Mouse (Mus musculus): ENCODE measurements at regions not wholly inside any gene's neighbourhood (a gene's known extent, or its start where the extent isn't known, plus 50 kb on each side); places are given as distances from the start of the nearest gene placed in this dataset.
A peak's percentile ranks its signal among the peaks of the same experiment; 100 is the strongest.

DNA sequence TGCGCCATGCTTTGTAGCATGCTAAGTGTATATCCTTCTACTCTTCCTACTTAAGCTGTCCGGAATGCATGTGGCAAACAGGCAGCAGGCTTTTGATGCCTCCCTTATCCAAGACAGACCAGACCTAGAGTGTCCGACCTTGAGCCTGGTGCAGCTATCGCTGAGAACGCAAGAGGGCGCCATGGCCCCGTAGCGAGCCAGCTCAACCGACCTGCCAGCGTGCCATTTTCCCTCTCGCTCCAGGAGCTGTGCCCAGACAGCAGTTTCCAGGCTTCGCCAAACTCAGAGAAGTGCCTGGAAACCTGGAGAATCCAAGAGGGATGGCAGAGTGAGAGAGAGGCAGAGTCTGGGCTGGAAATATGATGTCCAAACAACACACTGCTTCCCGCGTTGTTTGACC lies 155.8 kb upstream of the Gm12830 start:
- ATAC-seq (replicated peaks; ENCODE audit: low FRiP score, poor library complexity, severe bottlenecking), result 0 out of 2 replicates have a peak, but pooled peaks have one; percentile 45

GRCm38 (mm10) chr4:114666238-114666978 lies 155.1 kb upstream of the Gm12830 start:
- no peak for ATAC-seq (replicated peaks; ENCODE audit: low FRiP score, poor library complexity, severe bottlenecking)

DNA sequence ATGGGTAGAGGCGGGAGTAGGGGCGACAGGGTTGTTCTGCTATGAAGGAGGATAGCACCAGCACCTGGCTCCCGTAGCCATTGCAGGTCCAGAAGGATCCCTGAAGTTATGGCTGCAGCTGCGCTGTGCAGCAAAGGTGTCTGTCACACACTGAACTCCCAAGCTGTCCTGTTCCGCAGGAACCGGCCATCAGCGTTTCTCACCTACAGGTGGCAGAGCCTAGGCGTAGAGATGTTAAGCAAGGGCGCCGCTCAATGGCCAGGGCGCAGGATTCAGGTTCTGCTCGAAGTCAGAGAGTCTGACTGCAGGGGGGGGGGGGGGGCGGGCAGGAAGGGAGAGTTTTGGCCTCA lies 154.6 kb upstream of the Gm12830 start:
- ATAC-seq (replicated peaks; ENCODE audit: low FRiP score, poor library complexity, severe bottlenecking), result no peak

DNA sequence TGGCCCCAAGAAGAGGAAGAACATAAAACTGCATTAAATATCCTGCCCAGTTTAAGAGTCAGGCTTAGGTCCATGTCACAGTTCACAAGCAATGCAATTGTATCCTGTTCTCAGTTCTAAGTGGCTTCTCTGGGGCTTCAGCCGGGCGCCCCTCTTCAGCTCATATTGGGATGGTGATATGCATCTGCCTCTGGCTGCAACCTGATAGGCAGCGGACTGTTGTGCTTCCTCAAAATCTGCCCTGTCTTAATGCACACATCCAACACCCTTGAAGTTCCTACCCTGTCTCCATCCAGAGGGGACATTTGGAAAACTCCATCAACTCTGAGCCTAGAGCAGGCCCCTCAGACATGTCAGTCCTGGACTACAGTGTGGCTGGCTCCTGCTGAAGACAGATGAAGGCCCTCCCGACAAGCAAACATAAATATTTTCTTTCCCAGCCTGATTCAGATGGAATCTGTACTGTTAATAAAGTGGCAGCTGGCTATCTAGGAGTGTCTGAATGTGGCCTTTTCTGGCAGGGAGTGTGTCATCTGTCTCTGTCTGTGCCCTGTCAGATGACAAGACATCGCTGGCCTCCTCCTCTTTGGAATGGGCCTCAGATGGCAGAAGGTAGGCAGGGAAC lies 149.3 kb upstream of the Gm12830 start:
- no peak for ATAC-seq (replicated peaks; ENCODE audit: low FRiP score, poor library complexity, severe bottlenecking)

DNA sequence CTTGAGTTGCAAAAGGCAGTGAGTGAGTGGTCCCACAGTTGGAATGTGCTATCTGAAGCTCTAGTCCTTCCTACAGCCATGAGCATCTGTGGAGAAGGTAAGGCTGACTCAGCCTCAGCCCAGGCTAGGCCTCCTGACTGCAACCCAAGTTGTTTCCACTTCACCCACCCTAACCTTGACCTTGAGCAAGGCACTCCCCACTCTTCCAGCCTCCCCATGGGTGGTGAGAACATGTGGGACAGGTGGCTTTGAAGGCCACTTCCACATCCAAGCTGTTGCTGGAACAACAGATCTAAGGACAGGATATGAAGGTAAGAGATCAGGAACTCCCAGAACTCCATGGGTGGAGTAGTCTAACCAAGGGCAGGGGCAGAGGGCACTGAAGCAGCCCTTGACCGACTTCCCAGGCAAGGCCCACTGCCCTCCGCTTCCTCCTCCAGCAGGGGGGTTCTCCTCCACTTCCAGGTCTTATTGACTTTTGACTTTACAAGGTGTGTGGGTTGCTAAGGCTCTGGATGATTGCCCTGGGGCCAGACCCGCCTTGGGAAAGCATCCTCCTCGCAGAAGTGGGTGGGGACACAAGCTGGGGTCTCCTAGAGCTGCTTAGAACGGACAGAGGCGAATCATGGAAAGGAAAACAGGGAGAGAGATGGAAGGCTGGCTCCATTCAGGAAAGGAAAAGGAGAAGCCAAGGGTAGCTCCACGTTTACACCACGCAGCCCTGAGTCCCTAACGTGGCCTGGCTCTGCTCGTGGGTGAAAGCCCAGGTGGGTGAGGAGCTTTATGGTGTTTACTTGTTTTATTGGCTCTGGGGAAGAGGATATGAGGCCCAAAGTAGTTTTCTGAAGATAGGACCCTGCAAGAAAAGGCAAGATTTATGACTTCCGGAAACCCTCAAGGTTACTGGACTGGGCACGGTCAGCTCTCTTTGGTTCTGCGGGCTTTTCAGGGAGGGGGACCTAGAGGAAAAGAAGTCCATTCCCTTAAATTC lies 144.3 kb upstream of the Gm12830 start:
- no peak for ATAC-seq (replicated peaks; ENCODE audit: low FRiP score, poor library complexity, severe bottlenecking)

GRCm38 (mm10) chr4:114678053-114678941 lies 143.2 kb upstream of the Gm12830 start:
- no peak for ATAC-seq (replicated peaks; ENCODE audit: low FRiP score, poor library complexity, severe bottlenecking)

DNA sequence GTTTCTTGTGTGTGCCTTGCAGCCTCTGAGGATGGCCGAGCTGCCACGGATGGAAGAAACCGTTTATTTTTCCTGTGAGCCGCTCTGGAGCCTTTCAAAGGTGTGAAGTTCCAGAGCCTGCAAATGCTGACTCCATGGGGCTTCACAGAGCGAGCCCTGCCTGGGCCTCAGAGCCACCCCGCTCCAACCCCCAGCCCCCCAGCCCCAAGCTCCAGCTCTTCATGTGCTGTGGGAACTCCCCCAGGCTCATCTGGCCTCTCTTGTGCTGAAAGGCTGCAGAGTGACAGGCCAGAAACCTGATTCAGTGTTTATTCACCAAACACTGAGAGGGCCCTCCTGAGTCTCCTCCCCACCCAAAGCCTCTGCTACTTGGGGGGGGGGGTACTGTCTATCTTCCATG lies 141.2 kb upstream of the Gm12830 start:
- ATAC-seq (replicated peaks; ENCODE audit: low FRiP score, poor library complexity, severe bottlenecking), result no peak

DNA sequence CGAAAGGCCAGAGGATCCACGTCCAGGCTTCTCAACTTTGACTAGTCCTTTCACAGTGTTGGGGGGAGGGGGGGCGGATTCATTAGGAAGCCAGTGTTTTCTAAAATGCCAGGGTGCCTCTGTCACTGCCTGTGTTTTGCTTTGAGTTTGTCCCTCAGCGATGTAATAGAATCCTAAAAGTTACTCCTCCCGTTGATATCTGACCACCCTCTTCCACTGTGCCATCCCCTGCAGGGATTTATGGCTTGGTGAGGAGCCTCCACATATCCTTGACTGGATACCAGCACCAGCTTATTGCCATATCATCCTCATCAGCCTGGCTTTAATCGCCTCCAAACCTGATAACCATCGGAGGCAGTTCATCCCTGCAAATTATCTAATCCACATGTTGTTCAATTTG lies 138.6 kb upstream of the Gm12830 start:
- no peak for ATAC-seq (replicated peaks; ENCODE audit: low FRiP score, poor library complexity, severe bottlenecking)

DNA sequence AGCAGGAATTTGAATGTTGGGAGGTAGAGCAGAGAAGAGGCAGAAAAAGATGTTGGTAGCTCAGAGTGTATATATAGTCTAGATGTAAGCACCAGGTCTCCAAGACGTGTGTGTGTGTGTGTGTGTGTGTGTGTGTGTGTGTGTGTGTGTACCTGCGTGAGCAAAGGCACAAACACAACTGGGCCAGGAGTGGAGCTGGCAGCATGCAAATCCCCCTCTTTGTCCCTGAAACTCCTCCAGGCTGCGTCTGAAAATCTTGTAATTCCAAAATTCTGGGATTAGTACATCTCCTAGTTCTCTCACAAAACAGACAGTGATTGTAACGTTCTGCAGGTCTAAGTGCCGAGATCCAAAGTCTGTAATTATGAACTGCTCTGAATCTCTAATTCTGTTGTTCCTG lies 137.8 kb upstream of the Gm12830 start:
- no peak for ATAC-seq (replicated peaks; ENCODE audit: low FRiP score, poor library complexity, severe bottlenecking)

GRCm38 (mm10) chr4:114684844-114685382 lies 136.6 kb upstream of the Gm12830 start:
- no peak for ATAC-seq (replicated peaks; ENCODE audit: low FRiP score, poor library complexity, severe bottlenecking)

GRCm38 (mm10) chr4:114685454-114685853 lies 136.1 kb upstream of the Gm12830 start:
- no peak for ATAC-seq (replicated peaks; ENCODE audit: low FRiP score, poor library complexity, severe bottlenecking)

DNA sequence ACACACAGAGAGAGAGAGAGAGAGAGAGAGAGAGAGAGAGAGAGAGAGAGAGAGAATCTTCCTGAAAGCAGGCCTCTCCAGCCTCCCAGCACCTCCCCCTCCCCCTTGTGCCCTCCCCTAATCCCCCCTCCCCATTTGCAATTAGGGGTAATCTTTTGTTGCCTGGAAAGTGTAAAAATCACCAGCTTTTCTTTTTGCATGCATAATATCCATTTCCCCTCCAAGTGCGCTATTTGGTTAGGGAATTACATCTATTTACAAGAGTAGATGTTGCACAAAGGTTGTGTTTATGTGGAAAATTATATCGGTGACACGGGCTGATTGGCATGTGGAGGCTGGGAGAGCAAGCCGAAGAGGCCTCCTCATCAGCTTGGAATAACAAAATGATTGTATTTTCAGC lies 135.4 kb upstream of the Gm12830 start:
- ATAC-seq (replicated peaks; ENCODE audit: low FRiP score, poor library complexity, severe bottlenecking), result no peak

DNA sequence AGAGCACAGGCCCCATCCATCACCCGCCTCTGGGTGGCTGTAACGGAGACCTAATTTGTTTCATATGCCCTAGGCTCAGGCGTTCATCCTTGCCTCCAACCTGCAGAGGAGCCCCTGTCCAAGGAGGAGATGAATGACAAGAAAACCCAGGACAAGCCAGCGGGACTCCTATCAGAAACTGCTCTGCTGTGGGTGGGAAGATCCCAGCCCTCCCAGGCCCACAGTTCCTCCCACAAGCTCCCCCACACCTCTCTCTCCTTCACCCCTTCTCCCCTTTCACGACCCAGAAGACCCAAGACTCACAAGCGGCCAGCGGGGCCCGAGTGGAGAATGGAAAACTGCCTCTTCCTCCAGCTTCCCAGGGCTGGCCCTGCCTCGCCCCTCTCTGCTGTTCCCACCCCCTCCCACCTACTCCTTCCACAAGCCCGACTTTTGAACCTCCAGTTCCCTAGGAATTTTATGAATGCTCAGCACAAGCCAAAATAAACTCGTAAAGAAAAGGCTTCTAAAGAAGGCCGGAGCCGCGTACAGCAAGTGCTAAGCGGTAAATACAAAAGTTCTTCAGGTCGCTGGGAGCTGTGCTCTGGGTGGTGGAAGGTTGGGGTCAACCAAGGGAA lies 133.1 kb upstream of the Gm12830 start:
- no peak for ATAC-seq (replicated peaks; ENCODE audit: low FRiP score, poor library complexity, severe bottlenecking)

GRCm38 (mm10) chr4:114688973-114689371 lies 132.6 kb upstream of the Gm12830 start:
- no peak for ATAC-seq (replicated peaks; ENCODE audit: low FRiP score, poor library complexity, severe bottlenecking)

GRCm38 (mm10) chr4:114705586-114705985 lies 115.9 kb upstream of the Gm12830 start:
- ATAC-seq (replicated peaks; ENCODE audit: low FRiP score, poor library complexity, severe bottlenecking), result no peak

GRCm38 (mm10) chr4:114710182-114710909 lies 111.2 kb upstream of the Gm12830 start:
- no peak for ATAC-seq (replicated peaks; ENCODE audit: low FRiP score, poor library complexity, severe bottlenecking)

DNA sequence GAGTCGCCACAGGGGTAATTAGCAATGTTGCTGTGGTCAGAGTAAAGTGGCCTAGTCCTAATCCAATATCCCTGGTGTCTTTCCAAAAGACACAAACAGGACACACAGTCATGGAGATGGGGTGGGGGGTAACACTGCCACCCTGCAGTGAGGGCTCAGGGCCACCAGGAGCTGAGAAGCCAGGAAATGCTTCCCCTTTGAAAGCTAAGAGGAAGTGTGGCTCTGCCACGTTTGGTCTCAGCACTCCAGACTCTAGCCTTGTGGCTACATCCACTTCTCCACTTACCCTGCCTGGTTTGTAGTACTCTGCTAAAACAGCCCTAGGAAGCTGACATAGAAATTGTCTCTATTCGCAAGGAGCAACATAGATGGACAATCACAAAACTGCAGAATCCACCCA lies 110.4 kb upstream of the Gm12830 start:
- ATAC-seq (replicated peaks; ENCODE audit: low FRiP score, poor library complexity, severe bottlenecking), result no peak

GRCm38 (mm10) chr4:114712005-114712665 lies 109.4 kb upstream of the Gm12830 start:
- no peak for ATAC-seq (replicated peaks; ENCODE audit: low FRiP score, poor library complexity, severe bottlenecking)

Measured in erythroblast, adult 5-6 weeks (primary cell).